Comparison of ENCODE assay signal across 11 mouse cellular contexts in the genomic region with DNA sequence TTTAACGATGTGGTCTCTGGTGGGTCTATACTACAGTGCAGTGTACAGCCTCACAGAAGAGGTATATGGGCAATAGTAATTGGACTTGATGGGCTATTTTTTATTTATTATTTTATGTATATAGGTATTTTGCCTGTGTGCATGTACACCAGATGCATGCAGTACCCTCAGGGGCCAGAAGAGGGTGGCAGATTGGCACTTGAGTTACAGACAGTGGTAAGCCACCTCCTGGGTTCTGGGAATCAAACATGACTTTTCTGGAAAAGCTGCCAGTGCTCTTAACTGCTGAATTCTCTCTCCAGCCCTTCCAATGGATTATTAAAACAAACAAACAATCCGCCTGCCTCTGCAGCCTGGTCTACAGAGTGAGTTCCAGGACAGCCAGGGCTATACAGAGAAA. TPM values are rescaled to one million over a fixed set of nuclear protein-coding genes. Genes with fewer than 3 reads are reported as not detected.
DNase-seq lines count a peak whose midpoint lies in the region; ATAC-seq and TF ChIP-seq lines count a peak whose summit lies in the region.
"Had no signal": no experiment of that assay in that cellular context is flagged by ENCODE, and none has a peak within 500 bp of the region (broad histone marks: within the 10 kb centered on the region; RNA-seq: fewer than 3 reads in every experiment).

No protein-coding gene starts in this region.

- H3K4me3 ChIP-seq in heart, embryonic 11.5 days (ENCODE audit: low read depth, low read length) = no peak overlapping the region
- H3K4me3 ChIP-seq: heart, embryonic 15.5 days; limb, embryonic 13.5 days; neural tube, embryonic 13.5 days had no signal

- H3K9ac ChIP-seq in heart, embryonic 11.5 days (ENCODE audit: low read depth, low read length) = no peak overlapping the region
- H3K9ac ChIP-seq: heart, embryonic 15.5 days; limb, embryonic 13.5 days; neural tube, embryonic 13.5 days had no signal

- TF ChIP-seq POLR2A in brain, embryonic 14.5 days (IDR thresholded peaks at IDR 0.05; ENCODE audit: borderline replicate concordance, extremely low read depth, insufficient read depth, insufficient read length, poor library complexity, severe bottlenecking) = no peak

- 0 out of 2 replicates have a peak, but pooled peaks cover 3% of the 10 kb centered on the region for H3K9me3 ChIP-seq in heart, embryonic 11.5 days (replicated peaks; ENCODE audit: control insufficient read depth, low read length)
- H3K9me3 ChIP-seq: heart, embryonic 15.5 days; neural tube, embryonic 13.5 days had no signal

- H3K4me2 ChIP-seq in heart, embryonic 11.5 days = no peak overlapping the region
- H3K4me2 ChIP-seq: heart, embryonic 15.5 days; limb, embryonic 13.5 days; neural tube, embryonic 13.5 days had no signal

- peak; percentile 15 for DNase-seq in CD4-positive, CD25-positive, alpha-beta regulatory T cell, adult 2 months (ENCODE audit: low read depth, low spot score)
- DNase-seq in left cerebral cortex, postnatal 4 days = peak; percentile 34
- DNase-seq in left cerebral cortex, adult 11 months (ENCODE audit: low spot score) = no peak
- peak; percentile 6 for DNase-seq in brain, embryonic 14.5 days (ENCODE audit: low read depth)
- DNase-seq in lung, postnatal 36 days = peak; percentile 21
- DNase-seq in gastrocnemius, postnatal 36 days = no peak

- WGBS in heart, embryonic 11.5 days (ENCODE audit: insufficient replicate concordance) = 70% methylated on average over 2 of the region's 2 CpGs

- no peaks in the 10 kb centered on the region for H3K36me3 ChIP-seq in heart, embryonic 11.5 days (ENCODE audit: control insufficient read depth, insufficient read depth, low read length)
- H3K36me3 ChIP-seq: heart, embryonic 15.5 days; limb, embryonic 13.5 days; neural tube, embryonic 13.5 days had no signal

- ATAC-seq in CD4-positive, CD25-positive, alpha-beta regulatory T cell, adult 4 months = no peak
- no peak for ATAC-seq in heart, embryonic 11.5 days (replicated peaks; ENCODE audit: insufficient number of reproducible peaks, low FRiP score, low TSS enrichment)

- H3K27ac ChIP-seq in heart, embryonic 11.5 days (ENCODE audit: low read depth, low read length) = no peak overlapping the region
- H3K27ac ChIP-seq: heart, embryonic 15.5 days; limb, embryonic 13.5 days; neural tube, embryonic 13.5 days had no signal

- TF ChIP-seq CTCF in brain, embryonic 14.5 days (IDR thresholded peaks at IDR 0.05; ENCODE audit: borderline replicate concordance, extremely low read depth, insufficient read depth, insufficient read length) = peak; percentile 35; the same call in 1 of the 2 replicates

- intact Hi-C loops in left cerebral cortex, postnatal 4 days (cut with DNase I) = no loop called here
- intact Hi-C loops in gastrocnemius, postnatal 36 days (cut with DNase I) = no loop called here

- H3K4me1 ChIP-seq in heart, embryonic 11.5 days (ENCODE audit: control insufficient read depth, insufficient read depth, low read length) = no peaks in the 10 kb centered on the region
- H3K4me1 ChIP-seq: heart, embryonic 15.5 days; limb, embryonic 13.5 days; neural tube, embryonic 13.5 days had no signal

- H3K27me3 ChIP-seq in heart, embryonic 11.5 days (ENCODE audit: control insufficient read depth, insufficient read depth, low read length) = no peaks in the 10 kb centered on the region
- H3K27me3 ChIP-seq: heart, embryonic 15.5 days; limb, embryonic 13.5 days; neural tube, embryonic 13.5 days had no signal

RNA-seq across cellular contexts. Expression of gene Cyp27a1, which starts 10.4 kb away (rescaled TPM):
- not detected for polyA plus RNA-seq in CD4-positive, CD25-positive, alpha-beta regulatory T cell, adult 4 months (2017; shearing (Covaris generic))
- under 1 TPM; 0.70 TPM for total RNA-seq in left cerebral cortex, postnatal 4 days (2021)
- polyA plus RNA-seq in brain, embryonic 14.5 days (2012; rRNA removed) = 2.0 and 2.1 TPM in 2 replicates
- polyA plus RNA-seq in heart, embryonic 11.5 days (2014; fragmentation: Nextera tagmentation; extraction: Ambion mirVana) = 14.3 and 15.2 TPM in 2 replicates
- 10 to 100 TPM; 41.0 to 44.1 TPM for total RNA-seq in gastrocnemius, postnatal 36 days (2021)

RNA-seq across cellular contexts. Expression of gene Prkag3, which starts 25.3 kb away (rescaled TPM):
- polyA plus RNA-seq in CD4-positive, CD25-positive, alpha-beta regulatory T cell, adult 4 months (2017; shearing (Covaris generic)) = not detected
- total RNA-seq in left cerebral cortex, postnatal 4 days (2021) = not detected
- polyA plus RNA-seq in brain, embryonic 14.5 days (2012; rRNA removed) = 0.09 and 0.10 TPM in 2 replicates
- polyA plus RNA-seq in heart, embryonic 11.5 days (2014; fragmentation: Nextera tagmentation; extraction: Ambion mirVana) = 5.5 and 5.7 TPM in 2 replicates
- 10 to 100 TPM; 63.9 to 90.3 TPM for total RNA-seq in gastrocnemius, postnatal 36 days (2021)
- polyA plus RNA-seq: neural tube, embryonic 13.5 days had no signal

RNA-seq across cellular contexts. Expression of gene Wnt6, which starts 47.9 kb away (rescaled TPM):
- not detected for polyA plus RNA-seq in CD4-positive, CD25-positive, alpha-beta regulatory T cell, adult 4 months (2017; shearing (Covaris generic))
- 1 to 10 TPM; 3.5 to 5.1 TPM for total RNA-seq in left cerebral cortex, postnatal 4 days (2021)
- polyA plus RNA-seq in brain, embryonic 14.5 days (2012; rRNA removed) = 4.4 and 9.1 TPM in 2 replicates
- 0.46 and 0.68 TPM in 2 replicates for polyA plus RNA-seq in heart, embryonic 11.5 days (2014; fragmentation: Nextera tagmentation; extraction: Ambion mirVana)
- total RNA-seq in gastrocnemius, postnatal 36 days (2021) = under 1 TPM; 0.20 to 0.32 TPM

Comparison
In these comparisons a context has a peak if more than half of its experiments do, and no peak if none do; other contexts are left out.
1. DNase-seq: peak in CD4-positive, CD25-positive, alpha-beta regulatory T cell, adult 2 months (single experiment), left cerebral cortex, postnatal 4 days (single experiment), brain, embryonic 14.5 days (single experiment) and lung, postnatal 36 days (single experiment); none in left cerebral cortex, adult 11 months (single experiment) and gastrocnemius, postnatal 36 days (0 of 2).